In genomic region chr8:105445296-105446126, GRCm38 (mm10) we compare ENCODE assay signal across 8 mouse cellular contexts. TPM values are rescaled to one million over a fixed set of nuclear protein-coding genes. Genes with fewer than 3 reads are reported as not detected.
DNase-seq lines count a peak whose midpoint lies in the region; ATAC-seq and TF ChIP-seq lines count a peak whose summit lies in the region.

No protein-coding gene starts in this region.

- no peaks in the 10 kb centered on the region for H3K36me3 ChIP-seq in heart, embryonic 16.5 days (ENCODE audit: control insufficient read depth, insufficient read depth)
- H3K36me3 ChIP-seq in midbrain, postnatal 0 days (ENCODE audit: insufficient read depth, low read length) = no peaks in the 10 kb centered on the region
- no peaks in the 10 kb centered on the region for H3K36me3 ChIP-seq in intestine, embryonic 15.5 days

- H3K4me3 ChIP-seq in layer of hippocampus, adult 2 months = peak overlapping the region; percentile 5; the same call in 1 of the 2 replicates
- H3K4me3 ChIP-seq in heart, embryonic 16.5 days (ENCODE audit: low read length) = no peak overlapping the region
- no peak overlapping the region for H3K4me3 ChIP-seq in midbrain, postnatal 0 days (ENCODE audit: low read depth, low read length)
- no peak overlapping the region for H3K4me3 ChIP-seq in intestine, embryonic 15.5 days (replicated peaks)

- no peaks in the 10 kb centered on the region; the same call in 1 of the 2 replicates for H3K27me3 ChIP-seq in heart, embryonic 16.5 days (ENCODE audit: control insufficient read depth, insufficient read depth, low read length)
- H3K27me3 ChIP-seq in midbrain, postnatal 0 days (ENCODE audit: insufficient read depth, low read length) = no peaks in the 10 kb centered on the region
- H3K27me3 ChIP-seq in intestine, embryonic 15.5 days (replicated peaks) = no peaks in the 10 kb centered on the region

- DNase-seq in layer of hippocampus, adult 2 months (ENCODE audit: low spot score in 2 of 2) = peak; percentile 40 to 46
- DNase-seq in layer of hippocampus, postnatal 36 days = no peak
- peak; percentile 79 for DNase-seq in embryo, embryonic 11 days
- DNase-seq in midbrain, postnatal 0 days (ENCODE audit: low spot score) = peak; percentile 80
- no peak for DNase-seq in adrenal gland, postnatal 36 days

- H3K4me2 ChIP-seq in heart, embryonic 16.5 days (ENCODE audit: low read depth, low read length) = no peak overlapping the region
- peak overlapping the region; percentile 9; the same call in 1 of the 2 replicates for H3K4me2 ChIP-seq in midbrain, postnatal 0 days (ENCODE audit: low read depth, low read length, poor library complexity, severe bottlenecking)
- H3K4me2 ChIP-seq in intestine, embryonic 15.5 days (replicated peaks) = no peak overlapping the region

- no peak overlapping the region for H3K9ac ChIP-seq in heart, embryonic 16.5 days (ENCODE audit: low read length)
- no peak overlapping the region for H3K9ac ChIP-seq in midbrain, postnatal 0 days (replicated peaks; ENCODE audit: low read length, poor library complexity, severe bottlenecking)
- no peak overlapping the region for H3K9ac ChIP-seq in intestine, embryonic 15.5 days

- no peaks in the 10 kb centered on the region for H3K9me3 ChIP-seq in heart, embryonic 16.5 days (replicated peaks; ENCODE audit: control insufficient read depth, low read length)
- H3K9me3 ChIP-seq in midbrain, postnatal 0 days (ENCODE audit: low read length) = no peaks in the 10 kb centered on the region
- no peaks in the 10 kb centered on the region for H3K9me3 ChIP-seq in intestine, embryonic 15.5 days

- peak overlapping the region; percentile 74 for H3K27ac ChIP-seq in layer of hippocampus, adult 2 months
- H3K27ac ChIP-seq in heart, embryonic 16.5 days (ENCODE audit: low read length) = 0 out of 2 replicates have a peak overlapping the region, but pooled peaks have one; percentile 16
- H3K27ac ChIP-seq in midbrain, postnatal 0 days (ENCODE audit: low read depth, low read length) = no peak overlapping the region
- no peak overlapping the region for H3K27ac ChIP-seq in intestine, embryonic 15.5 days

- TF ChIP-seq CTCF in layer of hippocampus, adult 2 months (conservative IDR thresholded peaks at IDR 0.05) = no peak
- TF ChIP-seq CTCF in midbrain, postnatal 0 days (IDR thresholded peaks at IDR 0.05) = no peak

- H3K4me1 ChIP-seq in heart, embryonic 16.5 days (ENCODE audit: control insufficient read depth, insufficient read depth, low read length) = no peaks in the 10 kb centered on the region
- peaks cover 10% of the 10 kb centered on the region for H3K4me1 ChIP-seq in midbrain, postnatal 0 days (ENCODE audit: insufficient read depth, low read length)
- H3K4me1 ChIP-seq in intestine, embryonic 15.5 days (replicated peaks) = no peaks in the 10 kb centered on the region

- ATAC-seq in heart, embryonic 16.5 days (replicated peaks; ENCODE audit: extremely low read depth, insufficient read depth, low FRiP score) = no peak
- no peak for ATAC-seq in midbrain, postnatal 0 days (ENCODE audit: low FRiP score)
- no peak for ATAC-seq in intestine, embryonic 15.5 days
- ATAC-seq in granulocyte monocyte progenitor cell, adult 5-6 weeks (replicated peaks; ENCODE audit: poor library complexity, severe bottlenecking) = no peak

- 34% methylated on average over 11 of the region's 11 CpGs for WGBS in heart, embryonic 16.5 days
- WGBS in midbrain, postnatal 0 days = 11% methylated on average over 11 of the region's 11 CpGs
- WGBS in intestine, embryonic 15.5 days = 37% methylated on average over 11 of the region's 11 CpGs

RNA-seq across cellular contexts. Expression of gene Tppp3, which starts 25.8 kb away (rescaled TPM):
- 10 to 100 TPM; 36.5 to 36.8 TPM for total RNA-seq in layer of hippocampus, adult 2 months (2021)
- 10 to 100 TPM; 31.9 TPM for total RNA-seq in layer of hippocampus, postnatal 36 days (2021)
- polyA plus RNA-seq in heart, embryonic 16.5 days (2015; fragmentation: Nextera tagmentation; extraction: Ambion mirVana) = 38.7 and 40.0 TPM in 2 replicates
- total RNA-seq in midbrain, postnatal 0 days (2014; rRNA removed) = 75.0 and 82.8 TPM in 2 replicates
- 159 and 164 TPM in 2 replicates for polyA plus RNA-seq in midbrain, postnatal 0 days (2015; fragmentation: Nextera tagmentation; extraction: Ambion mirVana)
- 38.1 and 39.3 TPM in 2 replicates for polyA plus RNA-seq in intestine, embryonic 15.5 days (2015; fragmentation: Nextera tagmentation; extraction: Ambion mirVana)
- 10 to 100 TPM; 23.6 to 36.2 TPM for total RNA-seq in adrenal gland, postnatal 36 days (2021)
- not detected in 2 replicates for total RNA-seq in granulocyte monocyte progenitor cell, adult 5-6 weeks (2014; fragmentation: Nextera tagmentation)
- total RNA-seq in granulocyte monocyte progenitor cell, adult 5-6 weeks (2017) = not detected in 2 replicates

RNA-seq across cellular contexts. Expression of gene Lrrc36, which starts 32.1 kb away (rescaled TPM):
- under 1 TPM; 0.42 to 0.84 TPM for total RNA-seq in layer of hippocampus, adult 2 months (2021)
- under 1 TPM; 0.27 to 0.81 TPM for total RNA-seq in layer of hippocampus, postnatal 36 days (2021)
- polyA plus RNA-seq in heart, embryonic 16.5 days (2015; fragmentation: Nextera tagmentation; extraction: Ambion mirVana) = 0.37 and 0.54 TPM in 2 replicates
- total RNA-seq in midbrain, postnatal 0 days (2014; rRNA removed) = 0.28 and 0.93 TPM in 2 replicates
- 0.86 and 0.99 TPM in 2 replicates for polyA plus RNA-seq in midbrain, postnatal 0 days (2015; fragmentation: Nextera tagmentation; extraction: Ambion mirVana)
- polyA plus RNA-seq in intestine, embryonic 15.5 days (2015; fragmentation: Nextera tagmentation; extraction: Ambion mirVana) = 0.24 and 0.26 TPM in 2 replicates
- total RNA-seq in adrenal gland, postnatal 36 days (2021) = 1 to 10 TPM; 2.4 to 2.8 TPM
- 0.36 TPM in 1 of 2 replicates, not detected in the other for total RNA-seq in granulocyte monocyte progenitor cell, adult 5-6 weeks (2014; fragmentation: Nextera tagmentation)
- not detected in 2 replicates for total RNA-seq in granulocyte monocyte progenitor cell, adult 5-6 weeks (2017)

RNA-seq across cellular contexts. Expression of gene Kctd19, which starts 32.2 kb away (rescaled TPM):
- not detected for total RNA-seq in layer of hippocampus, adult 2 months (2021)
- not detected for total RNA-seq in layer of hippocampus, postnatal 36 days (2021)
- polyA plus RNA-seq in heart, embryonic 16.5 days (2015; fragmentation: Nextera tagmentation; extraction: Ambion mirVana) = 0.07 TPM in 1 of 2 replicates, not detected in the other
- total RNA-seq in midbrain, postnatal 0 days (2014; rRNA removed) = 0.09 and 0.16 TPM in 2 replicates
- polyA plus RNA-seq in midbrain, postnatal 0 days (2015; fragmentation: Nextera tagmentation; extraction: Ambion mirVana) = 0.27 TPM in 2 replicates
- polyA plus RNA-seq in intestine, embryonic 15.5 days (2015; fragmentation: Nextera tagmentation; extraction: Ambion mirVana) = 0.05 TPM in 1 of 2 replicates, not detected in the other
- not detected for total RNA-seq in adrenal gland, postnatal 36 days (2021)
- not detected in 2 replicates for total RNA-seq in granulocyte monocyte progenitor cell, adult 5-6 weeks (2014; fragmentation: Nextera tagmentation)
- total RNA-seq in granulocyte monocyte progenitor cell, adult 5-6 weeks (2017) = not detected in 2 replicates

RNA-seq across cellular contexts. Expression of gene Zdhhc1, which starts 51.2 kb away (rescaled TPM):
- 10 to 100 TPM; 36.2 to 38.9 TPM for total RNA-seq in layer of hippocampus, adult 2 months (2021)
- total RNA-seq in layer of hippocampus, postnatal 36 days (2021) = 10 to 100 TPM; 32.8 to 37.6 TPM
- 26.3 and 31.3 TPM in 2 replicates for polyA plus RNA-seq in heart, embryonic 16.5 days (2015; fragmentation: Nextera tagmentation; extraction: Ambion mirVana)
- total RNA-seq in midbrain, postnatal 0 days (2014; rRNA removed) = 32.9 and 47.2 TPM in 2 replicates
- 27.3 and 27.9 TPM in 2 replicates for polyA plus RNA-seq in midbrain, postnatal 0 days (2015; fragmentation: Nextera tagmentation; extraction: Ambion mirVana)
- polyA plus RNA-seq in intestine, embryonic 15.5 days (2015; fragmentation: Nextera tagmentation; extraction: Ambion mirVana) = 20.1 and 22.6 TPM in 2 replicates
- total RNA-seq in adrenal gland, postnatal 36 days (2021) = 10 to 100 TPM; 16.0 to 17.7 TPM
- 1.8 and 10.4 TPM in 2 replicates for total RNA-seq in granulocyte monocyte progenitor cell, adult 5-6 weeks (2014; fragmentation: Nextera tagmentation)
- 3.6 and 4.6 TPM in 2 replicates for total RNA-seq in granulocyte monocyte progenitor cell, adult 5-6 weeks (2017)

Comparison
In these comparisons a context has a peak if more than half of its experiments do, and no peak if none do; other contexts are left out.
1. DNase-seq: peak in layer of hippocampus, adult 2 months (2 of 2), embryo, embryonic 11 days (single experiment) and midbrain, postnatal 0 days (single experiment); none in layer of hippocampus, postnatal 36 days (0 of 2) and adrenal gland, postnatal 36 days (0 of 2).
2. H3K27ac ChIP-seq: peak in layer of hippocampus, adult 2 months (single experiment) and heart, embryonic 16.5 days (single experiment); none in midbrain, postnatal 0 days (single experiment) and intestine, embryonic 15.5 days (single experiment).
3. RNA of gene Tppp3, which starts 25.8 kb away (total RNA-seq): 75.0 to 82.8 TPM in midbrain, postnatal 0 days, 36.5 to 36.8 TPM in layer of hippocampus, adult 2 months, 23.6 to 36.2 TPM in adrenal gland, postnatal 36 days and 31.9 TPM in layer of hippocampus, postnatal 36 days; not detected in granulocyte monocyte progenitor cell, adult 5-6 weeks; every median in the first group is over 10 times any median in the second.